Mouse (Mus musculus): Measurements from ENCODE around the gene Gm20388. TPM values are rescaled to one million over a fixed set of nuclear protein-coding genes. Genes with fewer than 3 reads are reported as not detected.
A peak's percentile ranks its signal among the peaks of the same experiment; 100 is the strongest.

Gm20388 gene
- total RNA-seq, 2 experiments from 2014 or later, result 10.7 TPM; not detected in 1

DNA sequence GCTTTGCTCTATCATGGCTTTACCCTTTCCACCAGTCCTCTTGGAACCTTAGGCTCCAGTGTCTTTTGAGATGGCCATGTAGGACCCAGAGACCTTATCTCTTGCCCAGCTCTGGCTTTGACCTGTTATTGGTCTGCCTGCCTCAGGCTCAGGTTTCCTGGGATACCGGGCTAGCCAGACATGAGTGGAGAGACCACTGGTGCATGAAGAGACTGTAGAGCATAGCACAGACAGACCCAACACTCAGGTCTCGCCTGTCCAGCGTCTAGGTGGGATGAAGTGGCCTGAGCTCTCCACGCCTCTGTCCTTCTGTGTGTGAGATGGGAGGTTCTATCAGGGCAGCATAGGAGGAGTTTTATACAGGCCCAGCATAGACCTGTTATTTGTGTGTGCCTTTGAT is 3438.4 kb downstream of the Gm20388 start:
- no peak for DNase-seq (ENCODE audit: low spot score in 2 of 2)

- no peak for DNase-seq (ENCODE audit: low spot score in 2 of 2)
These were observed 3441.5 kb downstream of the Gm20388 start for GRCm38 (mm10) chr8:123352118-123352517.

GRCm38 (mm10) chr8:123352786-123353185 is 3442.1 kb downstream of the Gm20388 start:
- peak in 1 of 2 experiments; percentile 63 for DNase-seq (ENCODE audit: low spot score in 2 of 2)

GRCm38 (mm10) chr8:123353216-123353615 is 3442.6 kb downstream of the Gm20388 start:
- DNase-seq (ENCODE audit: low spot score in 2 of 2), result no peak

DNA sequence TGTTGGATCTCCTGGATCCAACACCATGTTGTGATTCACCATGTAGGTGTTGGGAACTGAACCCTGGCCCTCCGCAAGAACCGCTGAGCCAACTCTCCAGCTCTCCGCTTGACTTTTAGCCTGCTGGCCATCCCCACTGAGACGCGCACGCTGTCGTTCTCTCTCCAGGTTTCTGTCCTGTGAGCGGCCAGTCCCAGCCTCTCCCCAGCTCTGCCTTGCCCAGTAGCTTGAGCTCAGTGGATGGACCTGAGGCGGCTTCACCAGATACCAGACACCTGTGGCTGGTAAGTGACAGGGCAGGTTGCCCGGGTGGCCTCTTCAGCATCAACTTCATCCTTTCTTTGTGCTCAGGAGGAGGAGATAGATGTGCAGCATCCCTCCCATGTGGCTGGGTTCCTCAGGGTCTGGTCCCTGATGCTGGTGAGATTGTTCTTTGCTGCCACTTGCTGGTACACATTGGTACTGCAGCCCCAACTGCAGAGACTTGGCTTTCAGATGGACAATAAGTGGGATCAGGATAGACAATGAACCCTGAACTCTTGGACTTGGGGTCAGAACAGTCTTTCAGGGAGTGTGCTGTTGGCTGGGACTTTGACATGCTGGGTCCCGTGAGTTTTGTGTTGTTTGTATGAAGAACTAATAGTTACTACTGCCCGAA is 3450.6 kb downstream of the Gm20388 start:
- peak; percentile 62 to 90 for DNase-seq (ENCODE audit: low spot score in 2 of 2)

DNA sequence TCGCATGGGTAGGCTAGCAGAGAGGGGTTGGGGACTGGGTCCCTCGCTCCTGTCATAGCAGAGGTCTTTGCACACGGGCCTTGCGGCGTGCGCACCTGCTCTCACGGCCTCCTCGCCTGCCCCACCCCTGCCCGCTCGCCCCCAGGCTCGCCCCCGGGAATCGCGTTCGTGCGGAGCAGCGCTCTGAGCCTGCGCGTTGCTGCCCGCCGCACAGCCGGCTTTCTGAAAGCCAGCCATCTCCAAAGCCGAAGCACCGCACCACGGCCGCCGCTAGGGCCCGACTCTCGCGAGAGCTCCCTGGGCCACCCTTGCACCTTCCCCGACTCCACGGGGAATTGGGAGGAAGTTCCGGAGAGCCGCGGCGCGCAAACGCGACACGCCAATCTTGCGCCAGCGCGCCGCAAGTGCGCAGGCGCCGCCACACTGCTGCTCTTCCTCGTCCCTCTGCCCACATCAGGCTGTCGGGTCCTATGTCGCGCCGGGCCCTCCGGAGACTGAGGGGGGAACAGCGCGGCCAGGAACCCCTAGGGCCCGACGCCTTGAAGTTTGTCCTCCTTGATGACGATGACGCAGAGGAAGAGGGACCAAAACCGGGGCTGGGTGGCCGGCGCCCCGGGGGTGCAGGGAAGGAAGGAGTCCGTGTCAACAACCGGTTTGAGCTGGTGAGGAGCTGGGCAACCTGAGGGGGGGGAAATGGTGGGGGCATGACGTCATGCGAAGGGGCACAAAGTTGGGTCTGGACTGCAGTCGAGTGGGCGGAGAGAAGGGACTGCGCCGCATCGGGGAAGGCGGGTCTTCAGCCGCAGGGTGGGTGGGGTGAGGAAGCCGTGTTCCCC is 3463.0 kb downstream of the Gm20388 start, which contains the start of gene Tcf25:
Gene Tcf25 (plus strand): TSS at position 351 of the 836 bp plus-strand sequence.
- peak; percentile 96 to 97 for DNase-seq (ENCODE audit: low spot score in 2 of 2)

DNA sequence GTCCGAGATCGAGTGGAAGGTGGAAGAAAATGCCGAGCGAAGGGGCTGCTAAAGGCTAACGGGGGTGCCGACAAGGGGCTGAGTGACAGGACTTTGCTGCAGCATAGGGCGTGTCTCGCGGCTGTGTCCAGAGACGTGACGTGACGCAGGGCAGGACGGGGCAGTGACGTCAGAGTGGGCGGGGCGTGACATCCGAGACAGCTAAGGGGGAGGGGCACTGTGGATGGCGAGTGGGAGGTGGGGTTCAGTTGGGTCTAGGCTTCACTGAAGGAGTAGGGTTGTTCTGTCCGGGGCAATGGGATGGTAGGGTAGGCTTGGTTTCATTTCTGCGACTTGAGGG is 3463.6 kb downstream of the Gm20388 start:
- DNase-seq (ENCODE audit: low spot score in 2 of 2), result peak; percentile 86 to 95

DNA sequence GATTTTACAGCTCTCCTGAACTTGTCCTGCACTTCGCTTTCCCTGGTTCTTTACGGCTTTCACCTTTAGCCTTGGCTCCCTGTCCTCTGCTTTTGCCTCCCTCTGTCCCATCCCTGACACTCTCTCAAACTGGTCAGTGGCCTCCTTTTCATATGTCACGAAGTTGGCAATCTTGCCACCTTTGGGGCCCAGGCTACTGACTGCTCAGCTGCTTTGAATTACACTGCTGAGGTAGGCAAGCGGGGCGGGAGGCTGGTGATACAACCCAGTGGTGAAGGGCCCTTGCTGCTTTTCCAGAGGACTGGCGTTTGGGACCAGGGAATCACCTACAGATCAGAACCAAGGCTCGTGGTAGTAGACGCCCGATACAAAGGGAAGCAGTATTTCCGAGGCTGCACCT is 3465.1 kb downstream of the Gm20388 start:
- DNase-seq (ENCODE audit: low spot score in 2 of 2), result no peak

DNA sequence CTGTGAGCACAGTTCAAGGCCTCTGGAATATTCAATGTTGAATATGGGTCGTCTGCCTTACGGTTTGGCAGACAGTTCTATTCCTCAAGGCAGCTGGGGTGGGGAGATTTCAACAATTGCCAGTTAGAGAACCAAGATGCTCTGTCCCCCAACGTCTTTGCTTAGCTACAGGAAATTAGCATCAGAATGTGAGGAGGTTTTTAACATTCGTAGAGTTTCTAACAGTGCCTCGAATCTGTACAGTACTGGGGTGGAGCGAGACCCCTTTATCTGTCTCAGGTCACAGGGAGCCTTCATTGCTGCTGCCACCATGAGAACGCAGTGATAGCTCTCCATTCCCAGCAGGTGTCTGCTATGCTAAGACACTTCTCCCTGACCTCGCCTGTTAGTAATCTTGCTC is 3465.5 kb downstream of the Gm20388 start:
- no peak for DNase-seq (ENCODE audit: low spot score in 2 of 2)

DNA sequence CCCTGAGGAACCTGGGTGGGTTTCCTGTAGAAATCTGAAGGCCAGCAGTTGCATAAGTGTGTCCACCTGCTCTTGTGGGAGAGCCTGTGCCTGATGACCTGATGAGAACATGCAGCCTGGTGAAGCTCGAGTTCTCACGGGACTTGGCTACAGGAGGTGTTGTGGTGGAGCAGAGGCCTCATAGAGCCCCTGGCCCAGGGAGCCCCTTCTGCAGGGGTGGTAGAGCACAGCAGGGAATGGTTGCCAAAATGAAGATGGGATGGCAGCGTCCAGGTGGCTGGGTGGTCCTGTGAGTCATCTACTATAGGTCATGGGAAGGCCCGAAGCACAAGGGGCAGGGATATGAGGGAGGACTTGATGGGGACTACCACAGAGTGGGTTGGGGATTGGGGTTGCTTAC is 3471.1 kb downstream of the Gm20388 start:
- DNase-seq (ENCODE audit: low spot score in 2 of 2), result no peak

DNA sequence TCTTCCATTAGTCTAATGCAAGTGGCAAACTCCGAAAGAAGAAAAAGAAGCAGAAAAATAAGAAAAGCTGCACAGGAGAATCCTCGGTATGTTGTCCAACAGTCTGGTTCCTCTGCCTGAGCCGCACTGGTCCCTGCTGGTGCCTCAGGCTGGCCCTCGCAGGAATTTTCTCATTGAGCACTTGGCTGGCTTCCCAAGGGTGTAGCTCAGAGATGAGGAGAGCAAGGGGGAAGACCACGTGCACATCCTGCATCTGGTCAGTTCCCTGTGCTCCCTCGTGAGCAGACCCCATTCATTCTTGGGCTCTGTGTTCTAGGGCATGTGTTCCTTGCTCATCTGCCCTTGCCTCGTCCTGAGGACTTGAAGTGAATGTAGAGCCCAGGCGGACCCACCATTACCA is 3471.9 kb downstream of the Gm20388 start:
- no peak for DNase-seq (ENCODE audit: low spot score in 2 of 2)

- DNase-seq (ENCODE audit: low spot score in 2 of 2), result no peak
These were observed 3474.4 kb downstream of the Gm20388 start for GRCm38 (mm10) chr8:123384883-123385540.

- no peak for DNase-seq (ENCODE audit: low spot score in 2 of 2)
These were observed 3476.4 kb downstream of the Gm20388 start for GRCm38 (mm10) chr8:123387041-123387440.

DNA sequence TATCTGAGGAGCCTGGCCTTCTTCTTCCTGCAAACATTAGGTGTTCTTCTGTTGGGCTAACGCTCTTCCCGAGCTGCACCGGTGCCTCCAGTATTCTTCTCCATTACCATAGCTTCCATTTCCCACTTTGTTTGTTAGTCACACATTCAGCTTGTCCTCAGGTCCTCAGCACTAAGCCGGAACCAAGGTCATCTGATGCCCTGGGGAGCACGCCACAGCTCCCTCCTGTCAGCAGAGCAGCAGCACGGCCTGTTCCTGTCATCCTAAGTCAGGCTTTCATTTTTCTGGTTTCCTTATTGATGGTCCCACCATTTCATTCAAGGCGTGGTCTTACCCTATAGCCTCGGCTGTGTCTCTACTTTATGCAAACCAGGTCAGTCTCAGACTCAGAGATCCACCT is 3477.2 kb downstream of the Gm20388 start:
- DNase-seq (ENCODE audit: low spot score in 2 of 2), result no peak

- no peak for DNase-seq (ENCODE audit: low spot score in 2 of 2)
These were observed 3478.4 kb downstream of the Gm20388 start for GRCm38 (mm10) chr8:123389026-123389425.

DNA sequence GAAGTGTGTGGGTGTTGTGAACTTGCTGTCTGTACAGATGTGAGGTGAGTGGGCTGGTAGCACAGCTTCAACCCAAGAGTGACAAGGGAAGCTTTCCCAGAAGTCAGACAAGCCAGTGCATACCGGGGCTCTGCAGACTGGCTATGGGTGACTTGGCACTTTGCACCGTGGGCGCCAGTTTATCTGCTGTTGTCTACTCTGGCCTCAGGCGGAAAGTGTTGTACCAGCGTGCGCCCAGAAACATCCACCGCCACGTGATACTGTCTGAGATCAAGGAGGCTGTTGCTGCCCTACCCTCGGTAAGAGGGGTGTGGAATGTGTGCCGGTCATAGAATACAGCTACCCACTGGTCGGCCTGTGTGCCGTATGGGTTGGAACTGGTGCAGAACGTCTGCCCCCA is 3487.7 kb downstream of the Gm20388 start:
- DNase-seq (ENCODE audit: low spot score in 2 of 2), result no peak

DNA sequence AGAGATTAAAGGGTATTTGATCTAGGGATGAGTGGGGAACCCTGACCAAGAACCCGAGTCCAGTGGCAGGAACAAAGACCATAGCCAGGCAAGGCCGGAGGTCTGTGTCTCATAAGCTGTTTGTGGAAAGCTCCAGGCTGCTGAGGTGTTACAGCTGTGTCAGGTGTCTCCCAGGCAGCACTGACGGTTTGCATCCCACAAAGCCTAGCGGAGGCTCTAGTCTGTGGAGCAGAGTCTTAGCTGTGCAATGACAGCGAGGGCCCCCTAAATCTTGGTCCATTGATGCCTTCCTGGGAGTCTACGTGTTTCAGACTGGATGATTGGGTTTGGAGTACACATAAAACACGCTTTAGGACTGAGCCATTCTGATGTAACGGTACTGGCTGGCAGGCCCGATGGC is 3491.3 kb downstream of the Gm20388 start:
- no peak for DNase-seq (ENCODE audit: low spot score in 2 of 2)

- DNase-seq (ENCODE audit: low spot score in 2 of 2), result no peak
These were observed 3492.2 kb downstream of the Gm20388 start for GRCm38 (mm10) chr8:123402730-123403326.

GRCm38 (mm10) chr8:123404521-123404920 is 3493.9 kb downstream of the Gm20388 start:
- DNase-seq (ENCODE audit: low spot score in 2 of 2), result no peak

DNA sequence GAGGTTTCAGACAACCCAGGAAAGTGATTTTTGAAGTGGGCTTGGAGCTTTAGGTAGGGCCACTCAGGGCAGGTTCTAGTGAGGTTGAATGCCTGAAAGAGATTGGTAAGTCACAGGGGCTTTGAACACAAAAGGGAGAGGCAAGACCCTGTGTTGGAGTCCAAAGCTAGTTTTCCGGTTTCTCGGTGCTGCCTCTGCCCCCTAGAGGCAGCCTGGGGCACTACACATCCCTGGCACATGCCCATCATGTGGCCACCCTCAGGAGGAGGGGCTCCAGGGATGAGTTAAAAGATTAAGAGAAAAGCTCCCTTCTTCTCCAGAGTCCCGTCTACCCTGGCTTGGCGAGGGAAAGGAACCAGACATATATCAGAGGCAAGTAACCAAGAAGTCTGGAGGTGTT is 3496.1 kb downstream of the Gm20388 start, which contains the start of gene Mc1r:
Gene Mc1r (plus strand): TSS at position 322 of the 400 bp plus-strand sequence.
- DNase-seq (ENCODE audit: low spot score in 2 of 2), result peak; percentile 61 to 82

DNA sequence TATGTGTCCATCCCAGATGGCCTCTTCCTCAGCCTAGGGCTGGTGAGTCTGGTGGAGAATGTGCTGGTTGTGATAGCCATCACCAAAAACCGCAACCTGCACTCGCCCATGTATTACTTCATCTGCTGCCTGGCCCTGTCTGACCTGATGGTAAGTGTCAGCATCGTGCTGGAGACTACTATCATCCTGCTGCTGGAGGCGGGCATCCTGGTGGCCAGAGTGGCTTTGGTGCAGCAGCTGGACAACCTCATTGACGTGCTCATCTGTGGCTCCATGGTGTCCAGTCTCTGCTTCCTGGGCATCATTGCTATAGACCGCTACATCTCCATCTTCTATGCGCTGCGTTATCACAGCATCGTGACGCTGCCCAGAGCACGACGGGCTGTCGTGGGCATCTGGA is 3497.0 kb downstream of the Gm20388 start:
- DNase-seq (ENCODE audit: low spot score in 2 of 2), result no peak

Measured in layer of hippocampus, adult 18-20 months (tissue).